Mouse (Mus musculus) liver, embryonic 12.5 days (tissue): ENCODE data around the gene Epo. TPM values are rescaled to one million over a fixed set of nuclear protein-coding genes. Genes with fewer than 3 reads are reported as not detected.

Experiments used
- ATAC-seq: fragments of 200-750 bp; cut with Nextera tagmentation; 2 replicates; pipeline ENCODE4 v1.8.0; 2017; ENCODE audit warnings: moderate number of reproducible peaks, mild to moderate bottlenecking, moderate library complexity
- H3K27ac ChIP-seq: fragments of 300-500 bp; sonication (generic); 2 replicates; pipeline ENCODE4 v1.5.1; 2016; ENCODE audit warnings: mild to moderate bottlenecking
- H3K27me3 ChIP-seq: fragments of 300-500 bp; sonication (generic); replicated peaks from 2 replicates; pipeline ENCODE4 v1.6.1; 2016; ENCODE audit warnings: mild to moderate bottlenecking, moderate library complexity
- H3K36me3 ChIP-seq: fragments of 300-500 bp; sonication (generic); 2 replicates; pipeline ENCODE4 v1.6.1; 2016; ENCODE audit warnings: mild to moderate bottlenecking, moderate library complexity
- H3K4me1 ChIP-seq: fragments of 300-500 bp; sonication (generic); 2 replicates; pipeline ENCODE4 v1.6.1; 2016
- H3K4me2 ChIP-seq: fragments of 300-500 bp; sonication (generic); 2 replicates; pipeline ENCODE4 v1.6.1; 2016; ENCODE audit warnings: mild to moderate bottlenecking, moderate library complexity
- H3K4me3 ChIP-seq: fragments of 300-500 bp; sonication (generic); 2 replicates; pipeline ENCODE4 v1.5.1; 2016; ENCODE audit warnings: mild to moderate bottlenecking, moderate library complexity
- H3K9ac ChIP-seq: fragments of 300-500 bp; sonication (generic); 2 replicates; pipeline ENCODE4 v1.6.1; 2016; ENCODE audit warnings: mild to moderate bottlenecking, moderate library complexity
- H3K9me3 ChIP-seq: fragments of 300-500 bp; sonication (generic); replicated peaks from 2 replicates; pipeline ENCODE4 v1.6.1; 2016; ENCODE audit warnings: mild to moderate bottlenecking, moderate library complexity
- WGBS: fragments of 180-500 bp; shearing (Covaris S2); methylation state at CpG from one replicate; pipeline ENCODE4 v1.1.7; 2016; ENCODE audit not compliant: insufficient replicate concordance; 5-methylcytosine and 5-hydroxymethylcytosine counted together
- polyA plus RNA-seq: library from polyadenylated mRNA; unstranded; fragments of >200 nt; fragmentation: Nextera tagmentation; extraction: Ambion mirVana; gene quantifications from 2 replicates; pipeline ENCODE4 v1.2.1, GENCODE M21; 2016

Gene Epo
- polyA plus RNA-seq, 1 experiment from 2014 or later: 2.3 TPM

- Histone ChIP-seq H3K4me3 (no peak overlapping the region), H3K27ac (no peak overlapping the region), H3K4me1 (peaks cover 4% of the 10 kb centered on the region), H3K4me2 (no peak overlapping the region), H3K36me3 (no peaks in the 10 kb centered on the region), H3K9me3 (no peaks in the 10 kb centered on the region), H3K27me3 (peaks cover 54% of the 10 kb centered on the region), H3K9ac (no peak overlapping the region)
- 0 out of 2 replicates have a peak, but pooled peaks have one; percentile 13 for ATAC-seq
- 71% methylated on average over 10 of the region's 10 CpGs for WGBS
Measured at GRCm38 (mm10) chr5:137562965-137563364, 29.9 kb upstream of the Epo start.

- H3K36me3 ChIP-seq: no peaks in the 10 kb centered on the region
- H3K4me2 ChIP-seq: no peak overlapping the region
- no peak overlapping the region for H3K27ac ChIP-seq
- no peak overlapping the region for H3K9ac ChIP-seq
- WGBS: 51% methylated on average over 6 of the region's 6 CpGs
- no peak for ATAC-seq
- peaks cover 43% of the 10 kb centered on the region for H3K27me3 ChIP-seq
- H3K4me3 ChIP-seq: no peak overlapping the region
- H3K4me1 ChIP-seq: no peaks in the 10 kb centered on the region
- no peaks in the 10 kb centered on the region for H3K9me3 ChIP-seq
Measured at GRCm38 (mm10) chr5:137561556-137561955, 28.5 kb upstream of the Epo start.

- H3K36me3 ChIP-seq: no peaks in the 10 kb centered on the region
- peak overlapping the region; percentile 46; the same call in 1 of the 2 replicates for H3K4me2 ChIP-seq
- peaks cover 7% of the 10 kb centered on the region for H3K4me1 ChIP-seq
- H3K9ac ChIP-seq: no peak overlapping the region
- H3K27ac ChIP-seq: no peak overlapping the region
- 34% methylated on average over 11 of the region's 11 CpGs for WGBS
- no peak overlapping the region for H3K4me3 ChIP-seq
- H3K9me3 ChIP-seq: no peaks in the 10 kb centered on the region
- ATAC-seq: no peak
- H3K27me3 ChIP-seq: peaks cover 77% of the 10 kb centered on the region
Measured at GRCm38 (mm10) chr5:137553898-137554297, 20.9 kb upstream of the Epo start.

- Histone ChIP-seq H3K4me1 (peaks cover 7% of the 10 kb centered on the region), H3K27me3 (peaks cover 72% of the 10 kb centered on the region), H3K4me3 (peak within 1 kb of the TSS; percentile 16; the same call in 1 of the 2 replicates), H3K9me3 (no peaks in the 10 kb centered on the region), H3K36me3 (no peaks in the 10 kb centered on the region), H3K4me2 (peak within 1 kb of the TSS; percentile 46), H3K27ac (no peak within 1 kb of the TSS), H3K9ac (no peak within 1 kb of the TSS)
- ATAC-seq: peak; percentile 65
- under 1% methylated on average over 37 of the region's 37 CpGs for WGBS
Measured at GRCm38 (mm10) chr5:137553411-137553837, 20.4 kb upstream of the Epo start, which contains the start of gene Actl6b. TSS of gene Actl6b (plus strand) at chr5:137553517.

- no peak for ATAC-seq
- peak overlapping the region; percentile 16; the same call in 1 of the 2 replicates for H3K4me3 ChIP-seq
- 29% methylated on average over 6 of the region's 6 CpGs for WGBS
- peak overlapping the region; percentile 46 for H3K4me2 ChIP-seq
- no peaks in the 10 kb centered on the region for H3K9me3 ChIP-seq
- no peak overlapping the region for H3K9ac ChIP-seq
- peaks cover 69% of the 10 kb centered on the region for H3K27me3 ChIP-seq
- peaks cover 7% of the 10 kb centered on the region for H3K4me1 ChIP-seq
- no peaks in the 10 kb centered on the region for H3K36me3 ChIP-seq
- no peak overlapping the region for H3K27ac ChIP-seq
Measured at GRCm38 (mm10) chr5:137553000-137553399, 20.0 kb upstream of the Epo start.

- H3K27ac ChIP-seq: no peak overlapping the region
- H3K9ac ChIP-seq: no peak overlapping the region
- H3K4me1 ChIP-seq: peaks cover 7% of the 10 kb centered on the region
- no peaks in the 10 kb centered on the region for H3K9me3 ChIP-seq
- no peak overlapping the region for H3K4me2 ChIP-seq
- H3K4me3 ChIP-seq: no peak overlapping the region
- peaks cover 67% of the 10 kb centered on the region for H3K27me3 ChIP-seq
- no peaks in the 10 kb centered on the region for H3K36me3 ChIP-seq
- 63% methylated on average over 5 of the region's 5 CpGs for WGBS
- ATAC-seq: no peak
Measured at GRCm38 (mm10) chr5:137551119-137551518, 18.1 kb upstream of the Epo start.

- H3K4me1 ChIP-seq: peaks cover 7% of the 10 kb centered on the region
- WGBS: 71% methylated on average over 2 of the region's 2 CpGs
- ATAC-seq: no peak
Measured at GRCm38 (mm10) chr5:137549840-137550239, 16.8 kb upstream of the Epo start.

GRCm38 (mm10) chr5:137545596-137545995 lies 12.6 kb upstream of the Epo start:
- H3K36me3 ChIP-seq: no peaks in the 10 kb centered on the region
- H3K4me1 ChIP-seq: no peaks in the 10 kb centered on the region
- peaks cover 19% of the 10 kb centered on the region for H3K27me3 ChIP-seq
- no peak overlapping the region for H3K27ac ChIP-seq
- H3K4me3 ChIP-seq: no peak overlapping the region
- no peak for ATAC-seq
- no peak overlapping the region for H3K4me2 ChIP-seq
- no peak overlapping the region for H3K9ac ChIP-seq
- WGBS: 64% methylated on average over 4 of the region's 4 CpGs
- H3K9me3 ChIP-seq: no peaks in the 10 kb centered on the region

More at GRCm38 (mm10) chr5:137549840-137550239, 16.8 kb upstream of the Epo start:
- Histone ChIP-seq H3K4me2 (no peak overlapping the region), H3K9ac (no peak overlapping the region), H3K27ac (no peak overlapping the region), H3K27me3 (peaks cover 59% of the 10 kb centered on the region), H3K4me3 (no peak overlapping the region), H3K36me3 (no peaks in the 10 kb centered on the region), H3K9me3 (no peaks in the 10 kb centered on the region)

GRCm38 (mm10) chr5:137544926-137545325 lies 11.9 kb upstream of the Epo start:
- no peaks in the 10 kb centered on the region for H3K36me3 ChIP-seq
- ATAC-seq: no peak
- no peak overlapping the region for H3K4me2 ChIP-seq
- H3K4me1 ChIP-seq: no peaks in the 10 kb centered on the region
- H3K9ac ChIP-seq: no peak overlapping the region
- H3K27ac ChIP-seq: no peak overlapping the region
- 60% methylated on average over 6 of the region's 6 CpGs for WGBS
- peaks cover 14% of the 10 kb centered on the region for H3K27me3 ChIP-seq
- no peak overlapping the region for H3K4me3 ChIP-seq
- no peaks in the 10 kb centered on the region for H3K9me3 ChIP-seq

GRCm38 (mm10) chr5:137541768-137542540 lies 8.9 kb upstream of the Epo start:
- peaks cover 8% of the 10 kb centered on the region for H3K27me3 ChIP-seq
- no peak for ATAC-seq
- no peaks in the 10 kb centered on the region for H3K4me1 ChIP-seq
- no peak overlapping the region for H3K9ac ChIP-seq
- H3K4me2 ChIP-seq: no peak overlapping the region
- H3K9me3 ChIP-seq: no peaks in the 10 kb centered on the region
- H3K36me3 ChIP-seq: no peaks in the 10 kb centered on the region
- no peak overlapping the region for H3K27ac ChIP-seq
- H3K4me3 ChIP-seq: no peak overlapping the region
- WGBS: 61% methylated on average over 5 of the region's 5 CpGs

- H3K4me2 ChIP-seq: no peak overlapping the region
- WGBS: 52% methylated on average over 6 of the region's 6 CpGs
- H3K4me1 ChIP-seq: no peaks in the 10 kb centered on the region
- no peak overlapping the region for H3K27ac ChIP-seq
- no peaks in the 10 kb centered on the region for H3K9me3 ChIP-seq
- no peak overlapping the region for H3K9ac ChIP-seq
- H3K4me3 ChIP-seq: no peak overlapping the region
- ATAC-seq: no peak
- no peaks in the 10 kb centered on the region for H3K36me3 ChIP-seq
- peaks cover 15% of the 10 kb centered on the region for H3K27me3 ChIP-seq
Measured at GRCm38 (mm10) chr5:137540991-137541390, 7.9 kb upstream of the Epo start.

GRCm38 (mm10) chr5:137539291-137539801 lies 6.3 kb upstream of the Epo start:
- no peak for ATAC-seq
- no peaks in the 10 kb centered on the region for H3K9me3 ChIP-seq
- WGBS: 62% methylated on average over 7 of the region's 7 CpGs
- H3K4me2 ChIP-seq: no peak overlapping the region
- H3K4me3 ChIP-seq: no peak overlapping the region
- 0 out of 2 replicates have a peak, but pooled peaks cover 12% of the 10 kb centered on the region for H3K27me3 ChIP-seq
- no peaks in the 10 kb centered on the region for H3K4me1 ChIP-seq
- no peak overlapping the region for H3K9ac ChIP-seq
- H3K27ac ChIP-seq: no peak overlapping the region
- H3K36me3 ChIP-seq: no peaks in the 10 kb centered on the region
